Mouse (Mus musculus) cerebellum, adult 2 months (tissue): ENCODE results near the gene Plcg1. TPM values are rescaled to one million over a fixed set of nuclear protein-coding genes. Genes with fewer than 3 reads are reported as not detected.

Source experiments
- DNase-seq, 2 experiments: peaks; one replicate each; pipeline ENCODE4 v3.0.0; 2021
- H3K27ac ChIP-seq: fragments of 200-500 bp; 2 replicates; pipeline ENCODE4 v1.5.1; 2012; ENCODE audit warnings: low read length, control low read depth, inconsistent platforms; ENCODE audit not compliant: insufficient read depth
- H3K27me3 ChIP-seq: fragments of 200-500 bp; 2 replicates; pipeline ENCODE4 v1.6.1; 2012; ENCODE audit warnings: inconsistent platforms, mild to moderate bottlenecking, low read length, moderate library complexity; ENCODE audit not compliant: control insufficient read depth, insufficient read depth
- H3K4me1 ChIP-seq: fragments of 200-500 bp; 2 replicates; pipeline ENCODE4 v1.6.1; 2011; ENCODE audit warnings: low read length; ENCODE audit not compliant: control insufficient read depth, insufficient read depth
- H3K4me3 ChIP-seq: fragments of 200-500 bp; replicated peaks from 2 replicates; pipeline ENCODE3; 2011; ENCODE audit warnings: mild to moderate bottlenecking, low read depth, low read length, control low read depth; ENCODE audit not compliant: insufficient read depth
- CTCF ChIP-seq: fragments of 200-500 bp; IDR thresholded peaks from 2 replicates; pipeline ENCODE4 v1.5.1; 2011; ENCODE audit warnings: low read depth, mild to moderate bottlenecking, control low read depth, low read length, moderate library complexity, borderline replicate concordance; ENCODE audit not compliant: insufficient read depth
- POLR2A ChIP-seq: fragments of 200-500 bp; IDR thresholded peaks from 2 replicates; pipeline ENCODE4 v1.6.1; 2011; ENCODE audit warnings: low read length, control low read depth, borderline replicate concordance; ENCODE audit not compliant: insufficient read depth
- WGBS: fragments of 180-500 bp; shearing (Covaris S2); methylation state at CpG from one replicate; pipeline ENCODE4 v1.1.7; 2018; 5-methylcytosine and 5-hydroxymethylcytosine counted together
- polyA plus RNA-seq: library from polyadenylated mRNA; depleted of rRNA; stranded (reverse); fragments of >200 nt; gene quantifications from 2 replicates; pipeline ENCODE4 v1.2.3, GENCODE M21; 2012

Plcg1 gene
- polyA plus RNA-seq, 1 experiment: 74.5 TPM

- no peak overlapping the region for H3K4me3 ChIP-seq
- H3K4me1 ChIP-seq: peaks cover 35% of the 10 kb centered on the region
- no peak for TF ChIP-seq POLR2A
- no peak for TF ChIP-seq CTCF
- no peaks in the 10 kb centered on the region for H3K27me3 ChIP-seq
- no peak for DNase-seq
- H3K27ac ChIP-seq: no peak overlapping the region
- WGBS: 63% methylated on average over 2 of the region's 2 CpGs
Measured at GRCm38 (mm10) chr2:160739647-160740356, 8.7 kb downstream of the Plcg1 start.

GRCm38 (mm10) chr2:160740521-160741156 is 9.5 kb downstream of the Plcg1 start:
- peaks cover 33% of the 10 kb centered on the region for H3K4me1 ChIP-seq
- H3K27me3 ChIP-seq: no peaks in the 10 kb centered on the region
- WGBS: 20% methylated on average over 11 of the region's 11 CpGs
- TF ChIP-seq CTCF (no peak), POLR2A (no peak)
- H3K4me3 ChIP-seq: no peak overlapping the region
- H3K27ac ChIP-seq: no peak overlapping the region
- peak; percentile 36 to 45 for DNase-seq

- WGBS: 76% methylated on average over 3 of the region's 3 CpGs
- Histone ChIP-seq H3K27me3 (no peaks in the 10 kb centered on the region), H3K27ac (no peak overlapping the region; the same call in 1 of the 2 replicates), H3K4me3 (no peak overlapping the region), H3K4me1 (peaks cover 30% of the 10 kb centered on the region)
- TF ChIP-seq POLR2A: no peak
- no peak for TF ChIP-seq CTCF
- no peak for DNase-seq
Measured at GRCm38 (mm10) chr2:160741580-160741979, 10.5 kb downstream of the Plcg1 start.

GRCm38 (mm10) chr2:160742161-160742609 is 11.1 kb downstream of the Plcg1 start:
- Histone ChIP-seq H3K4me3 (no peak overlapping the region), H3K27ac (no peak overlapping the region), H3K4me1 (peaks cover 30% of the 10 kb centered on the region), H3K27me3 (no peaks in the 10 kb centered on the region)
- no peak for DNase-seq
- WGBS: 84% methylated on average over 1 of the region's 1 CpGs
- no peak for TF ChIP-seq CTCF
- TF ChIP-seq POLR2A: no peak

GRCm38 (mm10) chr2:160744040-160744822 is 13.1 kb downstream of the Plcg1 start:
- Histone ChIP-seq H3K27me3 (no peaks in the 10 kb centered on the region), H3K4me1 (peaks cover 20% of the 10 kb centered on the region), H3K4me3 (no peak overlapping the region), H3K27ac (no peak overlapping the region)
- TF ChIP-seq POLR2A: no peak
- TF ChIP-seq CTCF: peak; percentile 41; the same call in 1 of the 2 replicates
- DNase-seq: peak; percentile 51 to 55
- 62% methylated on average over 7 of the region's 7 CpGs for WGBS

- no peak overlapping the region for H3K4me3 ChIP-seq
- DNase-seq: no peak
- no peaks in the 10 kb centered on the region for H3K27me3 ChIP-seq
- WGBS: 75% methylated on average over 5 of the region's 5 CpGs
- peaks cover 17% of the 10 kb centered on the region for H3K4me1 ChIP-seq
- H3K27ac ChIP-seq: no peak overlapping the region
- TF ChIP-seq CTCF (no peak), POLR2A (no peak)
Measured at GRCm38 (mm10) chr2:160744823-160745210, 13.7 kb downstream of the Plcg1 start.

- TF ChIP-seq CTCF (no peak), POLR2A (no peak)
- 97% methylated on average over 1 of the region's 1 CpGs for WGBS
- Histone ChIP-seq H3K4me1 (peaks cover 17% of the 10 kb centered on the region), H3K4me3 (no peak overlapping the region), H3K27ac (no peak overlapping the region), H3K27me3 (no peaks in the 10 kb centered on the region)
- DNase-seq: no peak
Measured at GRCm38 (mm10) chr2:160745497-160745896, 14.4 kb downstream of the Plcg1 start.

- TF ChIP-seq CTCF (no peak), POLR2A (no peak)
- WGBS: 86% methylated on average over 5 of the region's 5 CpGs
Measured at GRCm38 (mm10) chr2:160746637-160747036, 15.5 kb downstream of the Plcg1 start.

More at GRCm38 (mm10) chr2:160746637-160747036, 15.5 kb downstream of the Plcg1 start:
- DNase-seq: no peak
- Histone ChIP-seq H3K4me3 (no peak overlapping the region), H3K27ac (no peak overlapping the region), H3K4me1 (peaks cover 12% of the 10 kb centered on the region), H3K27me3 (no peaks in the 10 kb centered on the region)
